31 mouse cellular contexts compared by ENCODE assay signal in genomic region chr1:33595936-33596335, GRCm38 (mm10).
A peak's percentile ranks its signal among the peaks of the same experiment; 100 is the strongest.
DNase-seq lines count a peak whose midpoint lies in the region; ATAC-seq and TF ChIP-seq lines count a peak whose summit lies in the region.
"Had no signal": no experiment of that assay in that cellular context is flagged by ENCODE, and none has a peak within 500 bp of the region (broad histone marks: within the 10 kb centered on the region; RNA-seq: fewer than 3 reads in every experiment).

No protein-coding gene starts in this region.

- H3K4me1 ChIP-seq in midbrain, embryonic 10.5 days, result peaks cover 28% of the 10 kb centered on the region
- no peaks in the 10 kb centered on the region for H3K4me1 ChIP-seq in midbrain, embryonic 16.5 days (ENCODE audit: control insufficient read depth, insufficient read depth, low read length)
- peaks cover 17% of the 10 kb centered on the region for H3K4me1 ChIP-seq in thymus, adult 2 months (replicated peaks; ENCODE audit: control insufficient read depth, insufficient read depth, low read length)
- H3K4me1 ChIP-seq in bone marrow, adult 2 months (ENCODE audit: control insufficient read depth, insufficient read depth, low read length), result no peaks in the 10 kb centered on the region; the same call in 1 of the 2 replicates
- H3K4me1 ChIP-seq: heart, embryonic 10.5 days; heart, embryonic 15.5 days; hindbrain, embryonic 15.5 days; limb, embryonic 15.5 days had no signal

- no peak for DNase-seq in midbrain, embryonic 10.5 days (ENCODE audit: low spot score)
- no peak for DNase-seq in thymus, adult 2 months
- DNase-seq in thymus, postnatal 4 days, result no peak
- no peak for DNase-seq in urinary bladder, adult 18-20 months (ENCODE audit: low spot score in 2 of 2)
- DNase-seq: adrenal gland, postnatal 14 days; cerebellum, adult 11-12 months; cerebellum, adult 9-11 months; embryo, embryonic 11 days; gastrocnemius, postnatal 25 days; heart, adult 11 months; heart, postnatal 4 days; kidney, adult 11 months; kidney, postnatal 14 days; layer of hippocampus, adult 9-11 months; lung, postnatal 4 days; midbrain, embryonic 14.5 days; right cerebral cortex, postnatal 4 days; thymus, postnatal 14 days had no signal

- ATAC-seq in midbrain, embryonic 16.5 days, result no peak
- ATAC-seq: forebrain, embryonic 14.5 days; inflammation-experienced regulatory T-cells, adult 6 months; lung, postnatal 0 days; Patski had no signal

- H3K36me3 ChIP-seq in midbrain, embryonic 10.5 days, result peaks cover 14% of the 10 kb centered on the region
- no peaks in the 10 kb centered on the region for H3K36me3 ChIP-seq in midbrain, embryonic 16.5 days (ENCODE audit: control insufficient read depth, insufficient read depth, low read length)
- no peaks in the 10 kb centered on the region for H3K36me3 ChIP-seq in thymus, adult 2 months (ENCODE audit: control insufficient read depth, insufficient read depth, low read length)
- H3K36me3 ChIP-seq: embryonic facial prominence, embryonic 12.5 days; hindbrain, embryonic 15.5 days had no signal

- no peaks in the 10 kb centered on the region for H3K27me3 ChIP-seq in midbrain, embryonic 10.5 days (ENCODE audit: low read depth, poor library complexity, severe bottlenecking)
- H3K27me3 ChIP-seq in midbrain, embryonic 16.5 days (ENCODE audit: control insufficient read depth, insufficient read depth, low read depth, low read length), result no peaks in the 10 kb centered on the region
- H3K27me3 ChIP-seq in thymus, adult 2 months (ENCODE audit: control insufficient read depth, insufficient read depth, low read length), result no peaks in the 10 kb centered on the region
- H3K27me3 ChIP-seq: embryonic facial prominence, embryonic 12.5 days; heart, embryonic 15.5 days; hindbrain, embryonic 15.5 days; limb, embryonic 15.5 days; megakaryocyte, embryonic 14.5 days; Patski had no signal

- no peak for TF ChIP-seq CTCF in thymus, adult 2 months (IDR thresholded peaks at IDR 0.05; ENCODE audit: borderline replicate concordance, control insufficient read depth, extremely low read depth, insufficient read depth, low read length, poor library complexity)
- TF ChIP-seq CTCF in bone marrow, adult 2 months (IDR thresholded peaks at IDR 0.05; ENCODE audit: control insufficient read depth, insufficient read depth, low read length), result no peak

- H3K4me2 ChIP-seq in midbrain, embryonic 16.5 days (ENCODE audit: low read length), result no peak overlapping the region
- H3K4me2 ChIP-seq: embryonic facial prominence, embryonic 12.5 days; heart, embryonic 15.5 days; hindbrain, embryonic 15.5 days; limb, embryonic 15.5 days had no signal

- peak overlapping the region; percentile 35; the same call in 1 of the 2 replicates for H3K27ac ChIP-seq in midbrain, embryonic 10.5 days (replicated peaks)
- H3K27ac ChIP-seq in midbrain, embryonic 16.5 days (ENCODE audit: low read length), result no peak overlapping the region
- peak overlapping the region; percentile 41; the same call in 1 of the 2 replicates for H3K27ac ChIP-seq in thymus, adult 2 months (ENCODE audit: control insufficient read depth, insufficient read depth, low read length)
- peak overlapping the region; percentile 15; the same call in 1 of the 2 replicates for H3K27ac ChIP-seq in bone marrow, adult 2 months (ENCODE audit: control insufficient read depth, insufficient read depth, low read depth, low read length, poor library complexity)
- H3K27ac ChIP-seq: embryonic facial prominence, embryonic 12.5 days; heart, embryonic 10.5 days; heart, embryonic 15.5 days; hindbrain, embryonic 15.5 days; limb, embryonic 10.5 days; limb, embryonic 15.5 days had no signal

- no peak overlapping the region for H3K4me3 ChIP-seq in midbrain, embryonic 10.5 days
- no peak overlapping the region for H3K4me3 ChIP-seq in midbrain, embryonic 16.5 days (ENCODE audit: low read depth, low read length)
- H3K4me3 ChIP-seq in thymus, adult 2 months (ENCODE audit: control insufficient read depth, insufficient read depth, low read length), result no peak overlapping the region
- no peak overlapping the region for H3K4me3 ChIP-seq in bone marrow, adult 2 months (replicated peaks; ENCODE audit: control insufficient read depth, low read depth, low read length)
- H3K4me3 ChIP-seq: embryonic facial prominence, embryonic 12.5 days; heart, embryonic 10.5 days; heart, embryonic 15.5 days; hindbrain, embryonic 15.5 days; limb, embryonic 10.5 days; limb, embryonic 15.5 days; megakaryocyte, embryonic 14.5 days had no signal

- no peak for TF ChIP-seq POLR2A in thymus, adult 2 months (IDR thresholded peaks at IDR 0.05; ENCODE audit: control insufficient read depth, extremely low read depth, insufficient read depth, low read length, poor library complexity)
- no peak for TF ChIP-seq POLR2A in bone marrow, adult 2 months (IDR thresholded peaks at IDR 0.05; ENCODE audit: borderline replicate concordance, control insufficient read depth, low read depth, low read length)

- H3K9me3 ChIP-seq in midbrain, embryonic 10.5 days (replicated peaks), result peaks cover 8% of the 10 kb centered on the region; the same call in 1 of the 2 replicates
- H3K9me3 ChIP-seq in midbrain, embryonic 16.5 days (replicated peaks; ENCODE audit: control insufficient read depth, low read length, poor library complexity, severe bottlenecking), result peaks cover 3% of the 10 kb centered on the region; the same call in 1 of the 2 replicates
- H3K9me3 ChIP-seq: heart, embryonic 10.5 days; heart, embryonic 15.5 days; hindbrain, embryonic 15.5 days; limb, embryonic 10.5 days; limb, embryonic 15.5 days had no signal

- H3K9ac ChIP-seq in midbrain, embryonic 16.5 days (ENCODE audit: low read depth, low read length), result no peak overlapping the region
- H3K9ac ChIP-seq: embryonic facial prominence, embryonic 12.5 days; heart, embryonic 15.5 days; hindbrain, embryonic 15.5 days; limb, embryonic 15.5 days had no signal

- WGBS in midbrain, embryonic 10.5 days, result 91% methylated on average over 2 of the region's 2 CpGs
- WGBS in midbrain, embryonic 16.5 days, result 86% methylated on average over 2 of the region's 2 CpGs
- 69% methylated on average over 2 of the region's 2 CpGs for WGBS in thymus, adult 2 months
- WGBS in bone marrow, adult 2 months, result 77% methylated on average over 2 of the region's 2 CpGs
